Mouse (Mus musculus) gastrocnemius, postnatal 10 days (tissue): ENCODE measurements around the gene 3100002H09Rik. TPM values are rescaled to one million over a fixed set of nuclear protein-coding genes. Genes with fewer than 3 reads are reported as not detected.

Experiments
- DNase-seq: peaks from one replicate; pipeline ENCODE4 v3.0.0; 2021; ENCODE audit warnings: mixed read lengths
- total RNA-seq, 2 experiments: library from RNA; stranded (reverse); gene quantifications; 2 replicates each; pipeline ENCODE4 v1.2.3; 2021

Gene 3100002H09Rik
- total RNA-seq, 2 experiments from 2014 or later, result not detected

- DNase-seq, result no peak
Observed at GRCm38 (mm10) chr4:124615406-124615960, 4.9 kb upstream of the 3100002H09Rik start.

- DNase-seq, result no peak
Observed at GRCm38 (mm10) chr4:124614189-124614588, 3.6 kb upstream of the 3100002H09Rik start.

GRCm38 (mm10) chr4:124611768-124612167 lies 1.2 kb upstream of the 3100002H09Rik start:
- no peak for DNase-seq

GRCm38 (mm10) chr4:124610066-124610465 lies 537 bp downstream of the 3100002H09Rik start:
- no peak for DNase-seq

GRCm38 (mm10) chr4:124607166-124607565 lies 3.4 kb downstream of the 3100002H09Rik start:
- DNase-seq, result peak; percentile 37

GRCm38 (mm10) chr4:124606180-124606579 lies 4.4 kb downstream of the 3100002H09Rik start:
- no peak for DNase-seq

- no peak for DNase-seq
Observed at GRCm38 (mm10) chr4:124605255-124605654, 5.3 kb downstream of the 3100002H09Rik start.

- no peak for DNase-seq
Observed at GRCm38 (mm10) chr4:124603712-124604111, 6.9 kb downstream of the 3100002H09Rik start.

- DNase-seq, result no peak
Observed at GRCm38 (mm10) chr4:124595929-124596328, 14.7 kb downstream of the 3100002H09Rik start.

- no peak for DNase-seq
Observed at GRCm38 (mm10) chr4:124594933-124595332, 15.7 kb downstream of the 3100002H09Rik start.

- DNase-seq, result no peak
Observed at GRCm38 (mm10) chr4:124593691-124594090, 16.9 kb downstream of the 3100002H09Rik start.

- DNase-seq, result no peak
Observed at GRCm38 (mm10) chr4:124593210-124593609, 17.4 kb downstream of the 3100002H09Rik start.

- DNase-seq, result no peak
Observed at GRCm38 (mm10) chr4:124592241-124592640, 18.4 kb downstream of the 3100002H09Rik start.

GRCm38 (mm10) chr4:124580695-124581094 lies 29.9 kb downstream of the 3100002H09Rik start:
- no peak for DNase-seq

- no peak for DNase-seq
Observed at GRCm38 (mm10) chr4:124575955-124576445, 34.6 kb downstream of the 3100002H09Rik start.

- DNase-seq, result peak; percentile 27
Observed at GRCm38 (mm10) chr4:124575269-124575954, 35.2 kb downstream of the 3100002H09Rik start.

- DNase-seq, result peak; percentile 35
Observed at GRCm38 (mm10) chr4:124573586-124573985, 37.0 kb downstream of the 3100002H09Rik start.

GRCm38 (mm10) chr4:124570977-124571376 lies 39.6 kb downstream of the 3100002H09Rik start:
- DNase-seq, result peak; percentile 84

- DNase-seq, result no peak
Observed at GRCm38 (mm10) chr4:124569661-124570060, 40.9 kb downstream of the 3100002H09Rik start.

- no peak for DNase-seq
Observed at GRCm38 (mm10) chr4:124563371-124563770, 47.2 kb downstream of the 3100002H09Rik start.

- DNase-seq, result no peak
Observed at GRCm38 (mm10) chr4:124562721-124563120, 47.9 kb downstream of the 3100002H09Rik start.
